Mouse (Mus musculus) ES-E14 (cell line): ENCODE measurements around the gene Syt8. TPM values are rescaled to one million over a fixed set of nuclear protein-coding genes. Genes with fewer than 3 reads are reported as not detected.
A peak's percentile ranks its signal among the peaks of the same experiment; 100 is the strongest.

Experiments
- DNase-seq: peaks from one replicate; pipeline ENCODE4 v3.0.0-alpha.2; 2013; ENCODE audit warnings: low read depth, low spot score
- H3K27ac ChIP-seq: 2 replicates; pipeline ENCODE4 v1.5.1; 2012; ENCODE audit warnings: low read depth, mild to moderate bottlenecking, low read length, moderate library complexity, mixed read lengths; ENCODE audit not compliant: poor library complexity, insufficient read depth, severe bottlenecking
- H3K36me3 ChIP-seq: 2 replicates; pipeline ENCODE4 v1.6.1; 2012; ENCODE audit warnings: mild to moderate bottlenecking, low read length, moderate library complexity, mixed read lengths; ENCODE audit not compliant: control insufficient read depth, poor library complexity, insufficient read depth, severe bottlenecking
- H3K4me1 ChIP-seq, 2 experiments: fragments of 150-350 bp in 1 of 2; sonication (generic) in 1 of 2; 2 replicates each; pipeline ENCODE4 v1.6.1; 2012; ENCODE audit warnings: low read length in 2 of 2, mild to moderate bottlenecking in 1 of 2, mixed read lengths in 1 of 2; ENCODE audit not compliant: control insufficient read depth in 2 of 2, insufficient read depth in 2 of 2, poor library complexity in 1 of 2
- H3K4me3 ChIP-seq, 2 experiments: fragments of 150-350 bp in 1 of 2; sonication (generic) in 1 of 2; 2 replicates each; pipeline ENCODE4 v1.5.1; 2012; ENCODE audit warnings: low read length in 2 of 2, low read depth in 1 of 2, mild to moderate bottlenecking in 1 of 2, mixed read lengths in 1 of 2; ENCODE audit not compliant: insufficient read depth in 1 of 2, poor library complexity in 1 of 2, severe bottlenecking in 1 of 2
- H3K9ac ChIP-seq: 2 replicates; pipeline ENCODE4 v1.6.1; 2012; ENCODE audit warnings: low read depth, mild to moderate bottlenecking, low read length, mixed read lengths; ENCODE audit not compliant: poor library complexity, insufficient read depth, severe bottlenecking
- H3K9me3 ChIP-seq: fragments of 150-350 bp; sonication (generic); 2 replicates; pipeline ENCODE4 v1.6.1; 2012; ENCODE audit warnings: low read depth, mild to moderate bottlenecking, low read length; ENCODE audit not compliant: control insufficient read depth, insufficient read depth
- CHD2 ChIP-seq: IDR thresholded peaks from 2 replicates; pipeline ENCODE4 v1.6.1; 2014; ENCODE audit warnings: mild to moderate bottlenecking, low read depth, low read length, inconsistent platforms
- HCFC1 ChIP-seq: IDR thresholded peaks from 2 replicates; pipeline ENCODE4 v1.6.1; 2012; ENCODE audit warnings: low read length, inconsistent platforms, borderline replicate concordance; ENCODE audit not compliant: insufficient read depth
- MAFK ChIP-seq: IDR thresholded peaks from 2 replicates; pipeline ENCODE4 v1.6.1; 2014; ENCODE audit warnings: mild to moderate bottlenecking, low read depth, low read length, inconsistent platforms; ENCODE audit not compliant: insufficient read depth
- ZC3H11A ChIP-seq: IDR thresholded peaks from 2 replicates; pipeline ENCODE4 v1.6.1; 2012; ENCODE audit warnings: low read depth, mild to moderate bottlenecking, inconsistent platforms, low read length, borderline replicate concordance
- ZNF384 ChIP-seq: IDR thresholded peaks from 2 replicates; pipeline ENCODE4 v1.6.1; 2012; ENCODE audit warnings: low read depth, low read length, inconsistent platforms
- in situ Hi-C, 2 experiments: fragments of 600-800 bp; cut with MboI; formaldehyde crosslinking; loops; one replicate each; pipeline ENCODE4 v1.15.1; 2025; ENCODE audit warnings: low sequenced_read_pairs in 2 of 2, inconsistent platforms in 1 of 2; ENCODE audit not compliant: unreplicated experiment in 2 of 2
- total RNA-seq: library from RNA; depleted of rRNA; stranded (reverse); fragments of 300-350 nt; gene quantifications from 2 replicates; pipeline ENCODE4 v1.2.3, GENCODE M21; 2012

Gene Syt8
- total RNA-seq, 1 experiment = 0.94 TPM

GRCm38 (mm10) chr7:142458026-142458425 lies 23.4 kb downstream of the Syt8 start:
- no peaks in the 10 kb centered on the region for H3K4me1 ChIP-seq
- in situ Hi-C loops = no loop called here
- H3K27ac ChIP-seq = no peak overlapping the region
- TF ChIP-seq ZNF384 (no peak), HCFC1 (no peak), CHD2 (no peak), MAFK (no peak), ZC3H11A (no peak)
- H3K4me3 ChIP-seq = no peak overlapping the region
- H3K36me3 ChIP-seq = no peaks in the 10 kb centered on the region
- no peak for DNase-seq
- no peak overlapping the region for H3K9ac ChIP-seq
- H3K9me3 ChIP-seq = no peaks in the 10 kb centered on the region

GRCm38 (mm10) chr7:142458676-142459298 lies 24.1 kb downstream of the Syt8 start:
- Histone ChIP-seq H3K27ac (no peak overlapping the region), H3K4me3 (no peak overlapping the region), H3K9ac (no peak overlapping the region), H3K36me3 (no peaks in the 10 kb centered on the region), H3K4me1 (no peaks in the 10 kb centered on the region), H3K9me3 (no peaks in the 10 kb centered on the region)
- in situ Hi-C loops = no loop called here
- no peak for DNase-seq
- TF ChIP-seq HCFC1 (no peak), CHD2 (no peak), ZNF384 (no peak), MAFK (no peak), ZC3H11A (no peak)

- H3K9me3 ChIP-seq = no peaks in the 10 kb centered on the region
- no peaks in the 10 kb centered on the region for H3K4me1 ChIP-seq
- no peak overlapping the region for H3K4me3 ChIP-seq
- no peak for TF ChIP-seq CHD2
- TF ChIP-seq ZC3H11A = no peak
- TF ChIP-seq HCFC1 = no peak
- no peak for TF ChIP-seq MAFK
- no peak for TF ChIP-seq ZNF384
- H3K27ac ChIP-seq = no peak overlapping the region
- no peak for DNase-seq
- H3K36me3 ChIP-seq = no peaks in the 10 kb centered on the region
- in situ Hi-C loops = no loop called here
- no peak overlapping the region for H3K9ac ChIP-seq
Observed at GRCm38 (mm10) chr7:142459299-142459691, 24.6 kb downstream of the Syt8 start.

- no peaks in the 10 kb centered on the region for H3K9me3 ChIP-seq
- in situ Hi-C loops = no loop called here
Observed at GRCm38 (mm10) chr7:142460636-142461077, 26.0 kb downstream of the Syt8 start, which contains the start of gene Lsp1. Gene Lsp1 (plus strand): TSS chr7:142460809.

More at GRCm38 (mm10) chr7:142460636-142461077, 26.0 kb downstream of the Syt8 start, which contains the start of gene Lsp1:
- H3K36me3 ChIP-seq = no peaks in the 10 kb centered on the region
- H3K4me1 ChIP-seq = no peaks in the 10 kb centered on the region
- DNase-seq = no peak
- H3K27ac ChIP-seq = no peak within 1 kb of the TSS
- TF ChIP-seq CHD2 = no peak
- TF ChIP-seq HCFC1 = no peak
- no peak for TF ChIP-seq ZC3H11A
- TF ChIP-seq MAFK = peak; percentile 78
- no peak for TF ChIP-seq ZNF384
- H3K9ac ChIP-seq = no peak within 1 kb of the TSS
- no peak within 1 kb of the TSS for H3K4me3 ChIP-seq
